Mouse (Mus musculus): ENCODE data around the gene Plcxd1.
"Not testable (repeated sequence)": the region's sequence is repeated elsewhere in the genome, so short reads cannot be mapped to it uniquely, and the experiment has no call there.

The Plcxd1 gene

GRCm38 (mm10) chr5:110107581-110108304 lies 8.0 kb downstream of the Plcxd1 start, which contains the start of gene Gtpbp6:
Gene Gtpbp6, minus strand, starts transcription at chr5:110108197.
- peak; percentile 97 for DNase-seq (ENCODE audit: low spot score)

GRCm38 (mm10) chr5:110108305-110108628 lies 8.5 kb downstream of the Plcxd1 start:
- DNase-seq (ENCODE audit: low spot score): no peak

GRCm38 (mm10) chr5:110109991-110110441 lies 10.2 kb downstream of the Plcxd1 start, which contains the start of gene Zfp605:
Gene Zfp605, plus strand, starts transcription at chr5:110110092.
- DNase-seq (ENCODE audit: low spot score): peak; percentile 90

GRCm38 (mm10) chr5:110122380-110122779 lies 22.6 kb downstream of the Plcxd1 start:
- DNase-seq (ENCODE audit: low spot score): not testable (repeated sequence)

GRCm38 (mm10) chr5:110135293-110136086 lies 35.7 kb downstream of the Plcxd1 start, which contains the start of gene Chfr:
Gene Chfr, plus strand, starts transcription at chr5:110135842.
- DNase-seq (ENCODE audit: low spot score): peak; percentile 99

GRCm38 (mm10) chr5:110136087-110136464 lies 36.3 kb downstream of the Plcxd1 start:
- no peak for DNase-seq (ENCODE audit: low spot score)

- no peak for DNase-seq (ENCODE audit: low spot score)
Measured at GRCm38 (mm10) chr5:110137816-110138215, 38.0 kb downstream of the Plcxd1 start.

GRCm38 (mm10) chr5:110139325-110139724 lies 39.6 kb downstream of the Plcxd1 start:
- DNase-seq (ENCODE audit: low spot score): no peak

- DNase-seq (ENCODE audit: low spot score): no peak
Measured at GRCm38 (mm10) chr5:110140424-110140823, 40.7 kb downstream of the Plcxd1 start.

- DNase-seq (ENCODE audit: low spot score): no peak
Measured at GRCm38 (mm10) chr5:110142309-110142708, 42.5 kb downstream of the Plcxd1 start.

GRCm38 (mm10) chr5:110143007-110143406 lies 43.2 kb downstream of the Plcxd1 start:
- DNase-seq (ENCODE audit: low spot score): no peak
